Mouse (Mus musculus) liver, adult 2 months (tissue): Measurements from ENCODE around the gene 1110059G10Rik. TPM values are rescaled to one million over a fixed set of nuclear protein-coding genes. Genes with fewer than 3 reads are reported as not detected.

Source experiments
- DNase-seq: peaks from one replicate; pipeline ENCODE4 v3.0.0-alpha.2; 2011; ENCODE audit warnings: low read depth, low spot score; ENCODE audit errors: extremely low read depth
- H3K27ac ChIP-seq: fragments of 200-500 bp; replicated peaks from 2 replicates; pipeline ENCODE4 v1.5.1; 2012; ENCODE audit warnings: low read depth, mild to moderate bottlenecking, control low read depth, inconsistent platforms, low read length; ENCODE audit not compliant: insufficient read depth
- H3K27me3 ChIP-seq: fragments of 200-500 bp; 2 replicates; pipeline ENCODE4 v1.6.1; 2012; ENCODE audit warnings: mild to moderate bottlenecking, moderate library complexity, low read length, inconsistent platforms; ENCODE audit not compliant: control insufficient read depth, insufficient read depth
- H3K36me3 ChIP-seq: fragments of 200-500 bp; 2 replicates; pipeline ENCODE4 v1.6.1; 2012; ENCODE audit warnings: low read length, inconsistent platforms; ENCODE audit not compliant: control insufficient read depth, insufficient read depth
- H3K4me1 ChIP-seq: fragments of 200-500 bp; 2 replicates; pipeline ENCODE4 v1.6.1; 2011; ENCODE audit warnings: low read length; ENCODE audit not compliant: control insufficient read depth, insufficient read depth
- H3K4me3 ChIP-seq: fragments of 200-500 bp; 2 replicates; pipeline ENCODE4 v1.5.1; 2011; ENCODE audit warnings: low read depth, mild to moderate bottlenecking, control low read depth, low read length, moderate library complexity; ENCODE audit not compliant: insufficient read depth
- H3K79me2 ChIP-seq: fragments of 200-500 bp; 2 replicates; pipeline ENCODE4 v1.6.1; 2012; ENCODE audit warnings: inconsistent platforms, mild to moderate bottlenecking, low read length, moderate library complexity; ENCODE audit not compliant: control insufficient read depth, insufficient read depth
- H3K9ac ChIP-seq: fragments of 200-500 bp; 2 replicates; pipeline ENCODE4 v1.6.1; 2012; ENCODE audit warnings: low read depth, mild to moderate bottlenecking, control low read depth, inconsistent platforms, low read length
- CTCF ChIP-seq: fragments of 200-500 bp; IDR thresholded peaks from 2 replicates; pipeline ENCODE4 v1.5.1; 2011; ENCODE audit warnings: low read depth, low read length, control low read depth
- POLR2A ChIP-seq: fragments of 200-500 bp; IDR thresholded peaks from 2 replicates; pipeline ENCODE4 v1.6.1; 2011; ENCODE audit warnings: low read length, control low read depth; ENCODE audit not compliant: insufficient read depth; ENCODE audit errors: extremely low read depth
- whole genome bisulfite sequencing: fragments of 180-500 bp; shearing (Covaris S2); methylation state at CpG from one replicate; pipeline ENCODE4 v1.1.7; 2018; 5-methylcytosine and 5-hydroxymethylcytosine counted together
- polyA plus RNA-seq: library from polyadenylated mRNA; depleted of rRNA; stranded (reverse); fragments of >200 nt; gene quantifications from 2 replicates; pipeline ENCODE4 v1.2.3, GENCODE M21; 2012; rRNA removed
- total RNA-seq: library from RNA; depleted of rRNA; stranded (reverse); fragments of >200 nt; gene quantifications from 2 replicates; pipeline ENCODE4 v1.2.3, GENCODE M21; 2014; rRNA removed

Gene 1110059G10Rik
- total RNA-seq: 4.1 and 5.2 TPM in 2 replicates
- polyA plus RNA-seq: 1.1 and 1.8 TPM in 2 replicates

- WGBS: under 1% methylated on average over 64 of the region's 64 CpGs
- H3K4me3 ChIP-seq: peak within 1 kb of the TSS; percentile 95
- peak within 1 kb of the TSS; percentile 77 for H3K27ac ChIP-seq
- H3K79me2 ChIP-seq: peaks cover 6% of the 10 kb centered on the region; the same call in 1 of the 2 replicates
- H3K9ac ChIP-seq: peak within 1 kb of the TSS; percentile 91
- peak; percentile 75 for DNase-seq
- peaks cover 2% of the 10 kb centered on the region; the same call in 1 of the 2 replicates for H3K4me1 ChIP-seq
- H3K27me3 ChIP-seq: no peaks in the 10 kb centered on the region
- peaks cover 14% of the 10 kb centered on the region; the same call in 1 of the 2 replicates for H3K36me3 ChIP-seq
- TF ChIP-seq POLR2A (no peak), CTCF (peak; percentile 33)
Measured at GRCm38 (mm10) chr9:122950643-122951475, at the start of gene 1110059G10Rik, which contains the start of gene Kif15. TSS of gene 1110059G10Rik (minus strand) at chr9:122951000. TSS of gene Kif15 (plus strand) at chr9:122951046.

GRCm38 (mm10) chr9:122999193-122999586, 48.4 kb upstream of the 1110059G10Rik start:
- H3K79me2 ChIP-seq: no peaks in the 10 kb centered on the region
- no peak overlapping the region for H3K4me3 ChIP-seq
- no peaks in the 10 kb centered on the region for H3K4me1 ChIP-seq
- no peaks in the 10 kb centered on the region for H3K36me3 ChIP-seq
- no peak overlapping the region for H3K27ac ChIP-seq
- DNase-seq: no peak
- no peaks in the 10 kb centered on the region for H3K27me3 ChIP-seq
- WGBS: 94% methylated on average over 4 of the region's 4 CpGs
- H3K9ac ChIP-seq: no peak overlapping the region
- TF ChIP-seq POLR2A (no peak), CTCF (no peak)

GRCm38 (mm10) chr9:122998406-122999192, 47.8 kb upstream of the 1110059G10Rik start:
- Histone ChIP-seq H3K9ac (no peak overlapping the region), H3K27ac (no peak overlapping the region), H3K79me2 (no peaks in the 10 kb centered on the region), H3K36me3 (no peaks in the 10 kb centered on the region), H3K4me1 (no peaks in the 10 kb centered on the region), H3K4me3 (no peak overlapping the region), H3K27me3 (no peaks in the 10 kb centered on the region)
- no peak for TF ChIP-seq CTCF
- no peak for TF ChIP-seq POLR2A
- WGBS: 88% methylated on average over 10 of the region's 10 CpGs
- no peak for DNase-seq

- no peak for DNase-seq
- no peaks in the 10 kb centered on the region for H3K27me3 ChIP-seq
- TF ChIP-seq POLR2A (no peak), CTCF (no peak)
- H3K4me3 ChIP-seq: no peak overlapping the region
- no peak overlapping the region for H3K9ac ChIP-seq
- WGBS: 97% methylated on average over 3 of the region's 3 CpGs
- H3K36me3 ChIP-seq: peaks cover 38% of the 10 kb centered on the region
- H3K27ac ChIP-seq: no peak overlapping the region
- no peaks in the 10 kb centered on the region for H3K79me2 ChIP-seq
- H3K4me1 ChIP-seq: no peaks in the 10 kb centered on the region
Measured at GRCm38 (mm10) chr9:122928915-122929314, 21.9 kb downstream of the 1110059G10Rik start.

- Histone ChIP-seq H3K4me1 (peaks cover 2% of the 10 kb centered on the region; the same call in 1 of the 2 replicates), H3K4me3 (peak within 1 kb of the TSS; percentile 72), H3K9ac (peak within 1 kb of the TSS; percentile 89), H3K36me3 (peaks cover 19% of the 10 kb centered on the region), H3K27me3 (peaks cover 4% of the 10 kb centered on the region; the same call in 1 of the 2 replicates), H3K27ac (no peak within 1 kb of the TSS), H3K79me2 (no peaks in the 10 kb centered on the region)
- peak; percentile 3 for DNase-seq
- WGBS: 4% methylated on average over 43 of the region's 43 CpGs
- TF ChIP-seq CTCF: no peak
- TF ChIP-seq POLR2A: no peak
Measured at GRCm38 (mm10) chr9:122922936-122923381, 27.8 kb downstream of the 1110059G10Rik start, which contains the start of gene Zfp105. TSS of gene Zfp105 (plus strand) at chr9:122923072.
